Mouse (Mus musculus) heart, postnatal 0 days (tissue): ENCODE results near the gene Lrp2. TPM values are rescaled to one million over a fixed set of nuclear protein-coding genes. Genes with fewer than 3 reads are reported as not detected.

Experiments
- ATAC-seq: fragments of 200-750 bp; cut with Nextera tagmentation; 2 replicates; pipeline ENCODE4 v1.8.0; 2017; ENCODE audit warnings: low read depth, moderate number of reproducible peaks, moderate library complexity; ENCODE audit not compliant: insufficient read depth
- DNase-seq: peaks from one replicate; pipeline ENCODE4 v3.0.0-alpha.2; 2016; ENCODE audit warnings: low spot score
- H3K27ac ChIP-seq: fragments of 300-500 bp; sonication (generic); 2 replicates; pipeline ENCODE4 v1.5.1; 2014; ENCODE audit warnings: low read depth, mild to moderate bottlenecking
- H3K27me3 ChIP-seq: fragments of 300-500 bp; sonication (generic); 2 replicates; pipeline ENCODE4 v1.6.1; 2014; ENCODE audit warnings: low read length, mixed read lengths; ENCODE audit not compliant: control insufficient read depth, insufficient read depth
- H3K36me3 ChIP-seq: fragments of 300-500 bp; sonication (generic); replicated peaks from 2 replicates; pipeline ENCODE4 v1.6.1; 2014; ENCODE audit warnings: low read length, mixed read lengths; ENCODE audit not compliant: control insufficient read depth, insufficient read depth
- H3K4me1 ChIP-seq: fragments of 300-500 bp; sonication (generic); 2 replicates; pipeline ENCODE4 v1.6.1; 2014; ENCODE audit warnings: antibody characterized with exemption; ENCODE audit not compliant: control insufficient read depth, insufficient read depth
- H3K4me2 ChIP-seq: fragments of 300-500 bp; sonication (generic); 2 replicates; pipeline ENCODE4 v1.6.1; 2014; ENCODE audit warnings: low read depth, mild to moderate bottlenecking, low read length, moderate library complexity
- H3K4me3 ChIP-seq: fragments of 300-500 bp; sonication (generic); 2 replicates; pipeline ENCODE4 v1.5.1; 2014; ENCODE audit warnings: low read depth, low read length
- H3K9ac ChIP-seq: fragments of 300-500 bp; sonication (generic); replicated peaks from 2 replicates; pipeline ENCODE4 v1.6.1; 2014; ENCODE audit warnings: low read depth, low read length, mixed read lengths
- H3K9me3 ChIP-seq: fragments of 300-500 bp; sonication (generic); replicated peaks from 2 replicates; pipeline ENCODE4 v1.6.1; 2016; ENCODE audit warnings: low read length; ENCODE audit not compliant: control insufficient read depth
- CTCF ChIP-seq: IDR thresholded peaks from 2 replicates; pipeline ENCODE4 v1.5.1; 2016; ENCODE audit warnings: antibody characterized with exemption, control low read depth, low read depth
- EP300 ChIP-seq: IDR thresholded peaks from 2 replicates; pipeline ENCODE4 v1.6.1; 2016; ENCODE audit warnings: antibody characterized with exemption, low read depth
- WGBS: fragments of 180-500 bp; shearing (Covaris S2); extraction: QIAGEN DNeasy Blood & Tissue Kit; methylation state at CpG from one replicate; pipeline ENCODE4 v1.1.7; 2014; 5-methylcytosine and 5-hydroxymethylcytosine counted together
- polyA plus RNA-seq: library from polyadenylated mRNA; unstranded; fragments of >200 nt; fragmentation: Nextera tagmentation; extraction: Ambion mirVana; gene quantifications from 2 replicates; pipeline ENCODE4 v1.2.1, GENCODE M21; 2015
- total RNA-seq: library from RNA; depleted of rRNA; stranded (reverse); fragments of >200 nt; gene quantifications from 2 replicates; pipeline ENCODE4 v1.2.3, GENCODE M21; 2014; ENCODE audit warnings: low replicate concordance

The Lrp2 gene
- total and polyA plus RNA-seq, 2 experiments from 2014 or later = 0.23 to 3.2 TPM

GRCm38 (mm10) chr2:69629215-69629614 is 43.4 kb upstream of the Lrp2 start:
- Histone ChIP-seq H3K4me2 (no peak overlapping the region), H3K4me1 (no peaks in the 10 kb centered on the region), H3K4me3 (no peak overlapping the region), H3K9me3 (no peaks in the 10 kb centered on the region), H3K9ac (no peak overlapping the region), H3K27ac (no peak overlapping the region), H3K27me3 (no peaks in the 10 kb centered on the region), H3K36me3 (no peaks in the 10 kb centered on the region)
- no peak for ATAC-seq
- 80% methylated on average over 17 of the region's 17 CpGs for WGBS
- DNase-seq = no peak
- TF ChIP-seq EP300 (no peak), CTCF (no peak)

GRCm38 (mm10) chr2:69619286-69619685 is 33.4 kb upstream of the Lrp2 start:
- H3K9ac ChIP-seq = no peak overlapping the region

DNA sequence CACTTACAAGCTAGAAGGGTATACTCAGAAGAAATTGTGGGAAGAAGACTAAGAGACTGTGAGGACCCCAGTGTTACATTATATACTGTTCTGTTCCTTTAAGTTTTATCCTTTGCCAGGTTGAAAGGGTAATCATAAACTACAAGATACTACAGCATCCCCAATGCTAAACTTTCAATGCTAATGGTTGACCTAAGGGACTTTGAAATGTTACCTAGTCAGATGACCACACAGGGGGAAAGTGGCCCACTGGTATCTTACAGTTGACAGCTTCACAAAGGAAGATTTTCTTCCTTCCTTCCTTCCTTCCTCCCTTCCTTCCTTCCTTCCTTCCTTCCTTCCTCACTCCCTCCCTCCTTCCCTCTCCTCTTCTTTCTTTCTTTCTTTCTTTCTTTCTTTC is 32.5 kb upstream of the Lrp2 start:
- no peak for DNase-seq
- TF ChIP-seq EP300 (no peak), CTCF (no peak)
- no peaks in the 10 kb centered on the region for H3K36me3 ChIP-seq
- H3K9me3 ChIP-seq = no peaks in the 10 kb centered on the region
- H3K4me2 ChIP-seq = no peak overlapping the region
- H3K27me3 ChIP-seq = no peaks in the 10 kb centered on the region
- H3K4me1 ChIP-seq = no peaks in the 10 kb centered on the region
- no peak for ATAC-seq
- no peak overlapping the region for H3K27ac ChIP-seq
- H3K9ac ChIP-seq = no peak overlapping the region
- H3K4me3 ChIP-seq = no peak overlapping the region

More at GRCm38 (mm10) chr2:69619286-69619685, 33.4 kb upstream of the Lrp2 start:
- Histone ChIP-seq H3K27ac (no peak overlapping the region), H3K4me2 (no peak overlapping the region), H3K4me3 (no peak overlapping the region), H3K4me1 (no peaks in the 10 kb centered on the region), H3K9me3 (no peaks in the 10 kb centered on the region), H3K27me3 (no peaks in the 10 kb centered on the region), H3K36me3 (no peaks in the 10 kb centered on the region)
- no peak for DNase-seq
- ATAC-seq = no peak
- TF ChIP-seq EP300 (no peak), CTCF (no peak)

- no peak overlapping the region for H3K27ac ChIP-seq
- no peak overlapping the region for H3K4me2 ChIP-seq
- 60% methylated on average over 4 of the region's 4 CpGs for WGBS
- H3K4me1 ChIP-seq = no peaks in the 10 kb centered on the region
- no peaks in the 10 kb centered on the region for H3K9me3 ChIP-seq
- TF ChIP-seq EP300 = no peak
- no peak for TF ChIP-seq CTCF
- no peaks in the 10 kb centered on the region for H3K27me3 ChIP-seq
- ATAC-seq = no peak
- no peak overlapping the region for H3K4me3 ChIP-seq
- H3K9ac ChIP-seq = no peak overlapping the region
- DNase-seq = no peak
- no peaks in the 10 kb centered on the region for H3K36me3 ChIP-seq
These were observed 27.4 kb upstream of the Lrp2 start for GRCm38 (mm10) chr2:69613237-69613636.

GRCm38 (mm10) chr2:69612716-69613115 is 26.9 kb upstream of the Lrp2 start:
- H3K27ac ChIP-seq = no peak overlapping the region
- ATAC-seq (no peak), DNase-seq (no peak)
- no peak overlapping the region for H3K4me2 ChIP-seq
- no peaks in the 10 kb centered on the region for H3K4me1 ChIP-seq
- no peak overlapping the region for H3K9ac ChIP-seq
- no peak overlapping the region for H3K4me3 ChIP-seq
- no peaks in the 10 kb centered on the region for H3K36me3 ChIP-seq
- 67% methylated on average over 9 of the region's 9 CpGs for WGBS
- H3K9me3 ChIP-seq = no peaks in the 10 kb centered on the region
- TF ChIP-seq EP300 (no peak), CTCF (no peak)
- H3K27me3 ChIP-seq = no peaks in the 10 kb centered on the region

GRCm38 (mm10) chr2:69612237-69612636 is 26.4 kb upstream of the Lrp2 start:
- Histone ChIP-seq H3K9ac (no peak overlapping the region), H3K4me3 (no peak overlapping the region), H3K4me2 (no peak overlapping the region), H3K36me3 (no peaks in the 10 kb centered on the region), H3K4me1 (no peaks in the 10 kb centered on the region), H3K27me3 (no peaks in the 10 kb centered on the region), H3K9me3 (no peaks in the 10 kb centered on the region), H3K27ac (no peak overlapping the region)
- DNase-seq = no peak
- ATAC-seq = no peak
- TF ChIP-seq CTCF = no peak
- TF ChIP-seq EP300 = no peak
- WGBS = 22% methylated on average over 10 of the region's 10 CpGs
